Mouse (Mus musculus) gastrocnemius, adult 2 months (tissue): ENCODE results near the gene Naa20. TPM values are rescaled to one million over a fixed set of nuclear protein-coding genes. Genes with fewer than 3 reads are reported as not detected.
"Not testable (repeated sequence)": the region's sequence is repeated elsewhere in the genome, so short reads cannot be mapped to it uniquely, and the experiment has no call there.

Source experiments
- DNase-seq: peaks from one replicate; pipeline ENCODE4 v3.0.0; 2022
- H3K27ac ChIP-seq: fragments of 200-600 bp; 2 replicates; pipeline ENCODE4 v1.8.1; 2022; ENCODE audit warnings: mild to moderate bottlenecking
- H3K4me3 ChIP-seq: fragments of 200-600 bp; 2 replicates; pipeline ENCODE4 v1.8.1; 2022; ENCODE audit warnings: mild to moderate bottlenecking, moderate library complexity
- CTCF ChIP-seq: fragments of 200-600 bp; IDR thresholded peaks from 2 replicates; pipeline ENCODE4 v1.8.1; 2022; ENCODE audit warnings: antibody characterized with exemption, mild to moderate bottlenecking, moderate library complexity
- intact Hi-C: fragments of 180-260 bp; cut with DNase I; formaldehyde crosslinking; loops from one replicate; pipeline ENCODE4 v1.15.1; 2025
- total RNA-seq, 2 experiments: library from RNA; stranded (reverse); gene quantifications; 2 replicates each; pipeline ENCODE4 v1.2.3; 2021

Naa20 gene
- total RNA-seq, 2 experiments from 2014 or later = 53.5 to 69.1 TPM

GRCm38 (mm10) chr2:145888766-145889480 lies 13.0 kb upstream of the Naa20 start:
- no peak for TF ChIP-seq CTCF
- DNase-seq = no peak
- peak overlapping the region; percentile 92 for H3K27ac ChIP-seq
- intact Hi-C loops = no loop called here
- H3K4me3 ChIP-seq = peak overlapping the region; percentile 46; the same call in 1 of the 2 replicates

DNA sequence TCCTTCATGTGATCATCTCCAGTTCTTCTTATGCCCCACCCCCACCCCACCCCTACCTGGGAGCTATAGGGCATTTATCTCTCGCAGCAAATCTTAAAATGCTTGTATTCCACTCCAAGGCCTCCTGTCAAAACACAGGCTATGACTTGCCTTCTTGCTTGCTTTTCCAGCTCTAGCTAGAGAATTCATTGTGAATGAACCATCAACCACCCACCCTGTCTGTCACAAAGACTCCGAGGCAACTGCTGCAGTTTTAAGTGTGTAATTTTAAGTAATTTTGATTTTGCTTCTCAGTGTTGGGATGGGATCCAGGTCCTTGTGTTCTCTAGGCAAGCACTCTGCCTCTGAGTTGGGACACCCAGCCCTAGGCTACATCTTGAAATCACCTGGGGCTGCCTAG lies 11.3 kb upstream of the Naa20 start:
- no peak for TF ChIP-seq CTCF
- no peak for DNase-seq
- H3K27ac ChIP-seq = peak overlapping the region; percentile 28; the same call in 1 of the 2 replicates
- intact Hi-C loops = no loop called here
- H3K4me3 ChIP-seq = no peak overlapping the region

DNA sequence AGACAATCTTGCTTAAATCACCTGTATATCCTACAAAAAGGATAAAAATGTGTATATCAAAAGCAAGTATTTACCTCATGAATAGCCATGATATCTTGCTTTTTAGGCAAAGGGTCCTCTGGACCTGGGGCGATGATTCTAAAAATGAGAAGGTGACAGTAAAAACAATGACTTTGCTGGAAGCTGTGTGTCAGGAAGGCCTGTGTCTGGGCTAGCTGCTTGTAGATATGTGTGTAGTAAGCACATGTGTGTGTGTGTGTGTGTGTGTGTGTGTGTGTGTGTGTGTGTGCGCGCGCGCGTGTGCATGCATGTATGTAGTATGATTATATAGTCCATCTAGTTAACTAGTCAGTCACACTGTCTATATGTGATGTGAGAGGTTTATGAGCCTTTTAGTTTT lies 8.1 kb upstream of the Naa20 start:
- intact Hi-C loops = no loop called here
- H3K4me3 ChIP-seq = no peak overlapping the region
- TF ChIP-seq CTCF = no peak
- no peak overlapping the region for H3K27ac ChIP-seq
- DNase-seq = no peak

DNA sequence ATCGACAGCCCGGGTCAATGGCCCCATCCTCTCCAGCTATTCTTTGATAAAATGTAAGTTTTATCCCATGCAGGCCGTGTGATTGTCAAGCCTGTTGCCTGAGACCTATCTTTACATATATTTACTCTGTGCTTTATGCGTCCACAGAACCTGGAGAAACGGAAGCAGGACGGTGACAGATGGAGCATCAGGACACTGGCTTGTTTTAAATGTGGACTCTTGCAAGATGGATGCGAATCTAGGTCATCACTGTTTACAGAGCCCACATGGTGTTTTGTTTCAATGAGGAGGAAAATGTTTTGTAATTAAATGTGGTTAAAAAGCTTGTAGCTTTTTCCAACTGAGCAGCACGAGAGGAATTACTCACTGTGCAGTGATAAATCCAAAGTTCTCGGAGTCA lies 3.8 kb upstream of the Naa20 start:
- no peak for DNase-seq
- Histone ChIP-seq H3K4me3 (no peak overlapping the region), H3K27ac (peak overlapping the region; percentile 61)
- intact Hi-C loops = no loop called here
- TF ChIP-seq CTCF = no peak

GRCm38 (mm10) chr2:145900318-145900717 lies 1.6 kb upstream of the Naa20 start:
- intact Hi-C loops = not testable (repeated sequence)

DNA sequence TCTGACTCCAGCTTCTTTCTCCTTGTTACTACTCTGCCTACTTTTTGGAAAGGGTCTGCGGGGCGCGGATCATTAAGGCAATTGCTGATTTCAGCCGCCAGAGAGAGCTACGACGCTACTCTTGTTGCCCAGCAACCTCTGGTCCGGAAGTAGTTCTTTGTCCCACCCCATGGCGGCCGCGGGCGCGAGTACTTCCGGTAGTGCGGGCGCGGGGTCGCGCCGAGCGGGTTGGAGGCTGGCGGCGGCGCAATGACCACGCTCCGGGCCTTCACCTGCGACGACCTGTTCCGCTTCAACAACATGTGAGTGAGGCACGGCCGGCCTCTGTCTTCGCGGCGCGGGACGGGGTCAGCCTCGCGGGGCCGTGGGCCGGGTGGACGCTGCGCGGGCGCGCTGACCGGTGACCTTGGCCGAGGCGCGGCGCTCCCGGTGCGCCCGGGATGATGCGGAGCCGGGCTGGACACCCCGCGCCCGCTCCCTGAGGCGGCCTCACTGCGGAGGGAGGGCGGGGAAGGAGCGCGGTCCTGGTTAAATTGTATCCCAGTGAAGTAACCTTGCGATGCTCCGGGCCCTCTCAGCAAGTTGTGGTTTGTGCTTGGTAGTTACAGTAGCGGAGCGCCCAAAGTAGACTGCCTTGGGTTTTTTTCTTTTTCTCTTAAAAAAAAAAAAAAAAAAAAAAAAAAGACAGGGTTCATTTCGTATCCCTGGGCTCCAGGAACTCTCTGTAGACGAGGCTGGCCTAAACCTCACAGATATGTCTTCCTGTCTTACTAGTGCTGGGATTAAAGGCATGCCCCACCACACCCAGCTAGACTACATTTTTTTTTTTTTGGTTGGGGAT lies 1.4 kb downstream of the Naa20 start:
- peak; percentile 67 for TF ChIP-seq CTCF
- H3K4me3 ChIP-seq = peak overlapping the region; percentile 91
- DNase-seq = peak; percentile 93
- peak overlapping the region; percentile 97 for H3K27ac ChIP-seq
- intact Hi-C loops = no loop called here

More at GRCm38 (mm10) chr2:145900318-145900717, 1.6 kb upstream of the Naa20 start:
- not testable (repeated sequence) for H3K4me3 ChIP-seq, H3K27ac ChIP-seq, DNase-seq

- H3K27ac ChIP-seq = peak overlapping the region; percentile 97
- no peak for TF ChIP-seq CTCF
- no peak for DNase-seq
- intact Hi-C loops = no loop called here
- H3K4me3 ChIP-seq = peak overlapping the region; percentile 91
These were observed 2.2 kb downstream of the Naa20 start for GRCm38 (mm10) chr2:145903983-145904616.

DNA sequence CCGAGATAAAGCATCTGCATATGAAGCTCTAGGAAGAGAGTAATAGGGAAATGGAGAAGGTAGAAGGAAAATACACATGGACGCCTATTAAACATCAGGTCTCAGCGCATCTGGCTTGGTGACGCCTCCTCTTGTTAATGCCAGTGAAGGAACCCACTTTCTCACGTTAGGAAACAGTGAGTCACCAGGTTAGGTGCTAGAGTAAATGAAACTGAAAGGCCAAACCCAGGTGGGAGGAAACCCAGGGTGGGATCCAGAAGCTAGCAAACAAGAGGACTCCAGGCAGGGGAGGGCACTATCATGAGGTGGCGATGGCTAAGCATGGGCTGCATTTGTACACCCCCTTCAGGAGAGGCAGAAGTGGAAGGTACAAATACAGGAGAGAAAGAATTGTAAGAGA lies 3.3 kb downstream of the Naa20 start:
- TF ChIP-seq CTCF = no peak
- Histone ChIP-seq H3K4me3 (no peak overlapping the region), H3K27ac (no peak overlapping the region)
- no peak for DNase-seq
- intact Hi-C loops = no loop called here

- intact Hi-C loops = not testable (repeated sequence)
- peak; percentile 54 for TF ChIP-seq CTCF
These were observed 4.0 kb downstream of the Naa20 start for GRCm38 (mm10) chr2:145905884-145906283.

GRCm38 (mm10) chr2:145920941-145921650 lies 19.2 kb downstream of the Naa20 start:
- peak; percentile 32 for TF ChIP-seq CTCF
- DNase-seq = no peak
- intact Hi-C loops = no loop called here
- no peak overlapping the region for H3K27ac ChIP-seq
- no peak overlapping the region for H3K4me3 ChIP-seq

More at GRCm38 (mm10) chr2:145905884-145906283, 4.0 kb downstream of the Naa20 start:
- H3K4me3 ChIP-seq, H3K27ac ChIP-seq, DNase-seq: not testable (repeated sequence)

DNA sequence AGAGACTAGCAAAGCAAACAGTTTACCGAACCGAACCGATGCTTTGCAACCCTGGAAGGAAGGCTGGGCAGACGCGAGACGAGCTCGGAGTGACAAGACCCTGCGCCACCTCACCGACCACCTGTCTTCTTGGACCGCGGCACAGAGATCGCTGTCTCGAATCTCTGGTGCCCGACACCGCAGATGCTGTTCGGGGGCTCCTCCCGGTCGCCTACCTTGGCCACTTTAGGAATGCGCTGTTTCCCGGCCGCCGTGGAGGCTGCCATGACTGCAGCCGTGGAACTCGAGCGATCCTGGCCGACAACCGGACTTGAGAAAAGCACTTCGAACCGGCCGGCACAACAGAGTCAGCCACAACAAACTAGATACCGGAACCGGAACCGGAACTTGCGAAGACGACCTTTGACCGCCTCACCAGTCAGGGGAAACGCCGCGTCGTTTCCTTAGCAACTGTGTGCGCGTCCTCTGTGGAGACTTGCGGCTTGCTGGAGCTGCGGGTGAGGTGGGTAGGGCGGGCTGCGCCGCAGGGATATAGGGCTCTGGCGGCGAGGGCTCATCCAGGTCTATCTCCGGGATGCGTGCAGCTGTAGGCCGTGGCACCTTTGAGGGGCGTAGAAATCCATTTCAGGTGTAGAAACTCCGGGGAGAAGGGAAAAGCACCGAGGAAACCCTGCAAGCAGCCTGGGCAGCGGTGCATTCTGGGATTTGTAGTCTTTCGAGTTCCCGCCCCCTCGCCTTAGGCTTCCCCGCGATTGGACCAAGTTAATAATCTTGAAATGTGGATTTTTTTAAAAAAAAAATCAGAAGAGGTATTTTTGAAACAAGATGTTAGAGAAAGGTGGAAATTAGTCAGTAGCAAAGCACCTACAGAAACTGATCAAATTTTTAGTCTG lies 32.7 kb downstream of the Naa20 start, which contains the start of the genes Cfap61 and Crnkl1:
TSS of gene Cfap61 (plus strand) at position 446 of the 893 bp plus-strand sequence.
TSS of gene Crnkl1 (minus strand) at position 676 of the 893 bp plus-strand sequence.
- TF ChIP-seq CTCF = no peak
- Histone ChIP-seq H3K27ac (peak within 1 kb of the TSS; percentile 87), H3K4me3 (peak within 1 kb of the TSS; percentile 87)
- intact Hi-C loops = loop anchor here (1.0 kb wide), 1 partner anchor 235 kb away; no protein-coding TSS in a partner anchor
- peak; percentile 95 for DNase-seq
